Mouse (Mus musculus): ENCODE results near the gene Olfr463.

GRCm38 (mm10) chr11:87892168-87892567, 5.0 kb downstream of the Olfr463 start, which contains the start of gene Olfr462:
- TF ChIP-seq CHD2 (IDR thresholded peaks at IDR 0.05; ENCODE audit: low read depth, low read length) (no peak), ZC3H11A (IDR thresholded peaks at IDR 0.05; ENCODE audit: borderline replicate concordance, low read depth, low read length) (no peak), HCFC1 (IDR thresholded peaks at IDR 0.05; ENCODE audit: borderline replicate concordance, insufficient read depth, low read length) (no peak), MAFK (IDR thresholded peaks at IDR 0.05; ENCODE audit: insufficient read depth, low read depth, low read length) (no peak)
